Comparison of ENCODE assay signal across 18 mouse cellular contexts in the genomic region with DNA sequence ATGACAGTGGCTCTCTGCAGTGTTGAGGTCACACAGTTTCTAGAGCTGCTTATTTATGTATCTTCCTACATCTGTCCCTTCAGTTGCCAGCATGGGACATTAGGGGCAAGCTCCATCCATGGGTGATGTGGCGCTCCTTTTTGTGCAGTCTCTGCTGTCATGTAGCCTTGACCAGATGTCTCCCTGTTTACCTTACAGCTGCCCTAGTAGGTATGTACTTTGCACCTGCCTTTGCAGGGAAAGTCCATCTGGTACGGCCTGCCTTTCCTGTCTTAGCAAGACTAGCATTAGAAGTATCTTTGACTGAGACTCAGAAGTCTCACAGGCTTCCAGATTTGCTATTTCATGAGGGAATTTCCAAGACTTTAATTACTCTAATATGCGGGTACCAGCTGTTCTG. TPM values are rescaled to one million over a fixed set of nuclear protein-coding genes. Genes with fewer than 3 reads are reported as not detected.
A peak's percentile ranks its signal among the peaks of the same experiment; 100 is the strongest.
DNase-seq lines count a peak whose midpoint lies in the region; ATAC-seq and TF ChIP-seq lines count a peak whose summit lies in the region.
"Had no signal": no experiment of that assay in that cellular context is flagged by ENCODE, and none has a peak within 500 bp of the region (broad histone marks: within the 10 kb centered on the region; RNA-seq: fewer than 3 reads in every experiment).

No protein-coding gene starts in this region.

- TF ChIP-seq EP300 in stomach, postnatal 0 days (optimal IDR thresholded peaks at IDR 0.05): no peak

- no peak for TF ChIP-seq POLR2A in kidney, adult 2 months (IDR thresholded peaks at IDR 0.05; ENCODE audit: low read depth, low read length)

- H3K9ac ChIP-seq in stomach, embryonic 15.5 days: no peak overlapping the region
- no peak overlapping the region for H3K9ac ChIP-seq in stomach, postnatal 0 days (ENCODE audit: low read length)
- no peak overlapping the region for H3K9ac ChIP-seq in liver, embryonic 16.5 days (ENCODE audit: low read depth, low read length)
- H3K9ac ChIP-seq in hindbrain, embryonic 16.5 days (ENCODE audit: low read depth, low read length): no peak overlapping the region
- H3K9ac ChIP-seq: heart, embryonic 12.5 days had no signal

- H3K27ac ChIP-seq in kidney, adult 2 months (ENCODE audit: insufficient read depth, low read depth, low read length): no peak overlapping the region
- H3K27ac ChIP-seq in stomach, embryonic 15.5 days: no peak overlapping the region
- no peak overlapping the region for H3K27ac ChIP-seq in stomach, postnatal 0 days (replicated peaks)
- H3K27ac ChIP-seq in liver, embryonic 16.5 days (ENCODE audit: low read length): no peak overlapping the region
- H3K27ac ChIP-seq in hindbrain, embryonic 16.5 days (ENCODE audit: low read depth, low read length): no peak overlapping the region
- H3K27ac ChIP-seq: embryonic facial prominence, embryonic 10.5 days; gastrocnemius, adult 2 months; hindbrain, embryonic 10.5 days had no signal

- no peaks in the 10 kb centered on the region for H3K9me3 ChIP-seq in stomach, embryonic 15.5 days
- no peaks in the 10 kb centered on the region for H3K9me3 ChIP-seq in stomach, postnatal 0 days (ENCODE audit: control insufficient read depth, low read length)
- no peaks in the 10 kb centered on the region for H3K9me3 ChIP-seq in liver, embryonic 16.5 days (replicated peaks; ENCODE audit: control insufficient read depth, low read length)
- H3K9me3 ChIP-seq in hindbrain, embryonic 16.5 days (ENCODE audit: control insufficient read depth, low read length): no peaks in the 10 kb centered on the region
- H3K9me3 ChIP-seq: embryonic facial prominence, embryonic 10.5 days; heart, embryonic 12.5 days; hindbrain, embryonic 10.5 days had no signal

- peak; percentile 8 for DNase-seq in kidney, adult 2 months
- DNase-seq in kidney, adult 11 months: no peak
- no peak for DNase-seq in stomach, postnatal 0 days (ENCODE audit: low spot score)
- DNase-seq: adrenal gland, postnatal 14 days; cerebellum, adult 2 months; cerebellum, postnatal 10 days; gastrocnemius, adult 2 months; gastrocnemius, postnatal 25 days had no signal

- peak; percentile 66; the same call in 1 of the 2 replicates for ATAC-seq in stomach, embryonic 15.5 days (ENCODE audit: insufficient read depth, low FRiP score, low read depth)
- no peak for ATAC-seq in stomach, postnatal 0 days (ENCODE audit: low FRiP score, low TSS enrichment)
- ATAC-seq in liver, embryonic 16.5 days (ENCODE audit: low read depth): peak; percentile 78
- ATAC-seq in cerebellum, adult (ENCODE audit: insufficient number of reproducible peaks, low FRiP score, low TSS enrichment): no peak
- ATAC-seq in hindbrain, embryonic 16.5 days: no peak
- ATAC-seq: activated CD4-positive, CD25-positive, alpha-beta regulatory T cell, adult 4 months; forebrain, embryonic 14.5 days; Patski had no signal

- H3K4me1 ChIP-seq in kidney, adult 2 months (ENCODE audit: control insufficient read depth, insufficient read depth, low read length): peaks cover 3% of the 10 kb centered on the region; the same call in 1 of the 2 replicates
- peaks cover 7% of the 10 kb centered on the region; the same call in 1 of the 2 replicates for H3K4me1 ChIP-seq in stomach, embryonic 15.5 days
- no peaks in the 10 kb centered on the region for H3K4me1 ChIP-seq in stomach, postnatal 0 days (replicated peaks; ENCODE audit: control insufficient read depth, insufficient read depth)
- H3K4me1 ChIP-seq in liver, embryonic 16.5 days (ENCODE audit: control insufficient read depth, low read depth, low read length): peaks cover 2% of the 10 kb centered on the region; the same call in 1 of the 2 replicates
- no peaks in the 10 kb centered on the region for H3K4me1 ChIP-seq in hindbrain, embryonic 16.5 days (ENCODE audit: control insufficient read depth, insufficient read depth, low read depth, low read length)
- H3K4me1 ChIP-seq: embryonic facial prominence, embryonic 10.5 days; heart, embryonic 12.5 days; hindbrain, embryonic 10.5 days had no signal

- WGBS in kidney, adult 2 months: 80% methylated on average over 3 of the region's 3 CpGs
- 72% methylated on average over 3 of the region's 3 CpGs for whole genome bisulfite sequencing in stomach, embryonic 15.5 days
- 70% methylated on average over 3 of the region's 3 CpGs for WGBS in stomach, postnatal 0 days
- WGBS in liver, embryonic 16.5 days (ENCODE audit: insufficient replicate concordance): 73% methylated on average over 3 of the region's 3 CpGs
- 87% methylated on average over 3 of the region's 3 CpGs for WGBS in hindbrain, embryonic 16.5 days

- no peak overlapping the region for H3K4me3 ChIP-seq in kidney, adult 2 months (ENCODE audit: insufficient read depth, low read depth, low read length)
- H3K4me3 ChIP-seq in stomach, embryonic 15.5 days (replicated peaks): no peak overlapping the region
- H3K4me3 ChIP-seq in stomach, postnatal 0 days (ENCODE audit: low read depth, low read length): no peak overlapping the region
- no peak overlapping the region for H3K4me3 ChIP-seq in liver, embryonic 16.5 days (ENCODE audit: low read depth, low read length)
- H3K4me3 ChIP-seq in hindbrain, embryonic 16.5 days (ENCODE audit: low read length): no peak overlapping the region
- H3K4me3 ChIP-seq: embryonic facial prominence, embryonic 10.5 days; gastrocnemius, adult 2 months; heart, embryonic 12.5 days; hindbrain, embryonic 10.5 days had no signal

- TF ChIP-seq CTCF in kidney, adult 2 months (conservative IDR thresholded peaks at IDR 0.05; ENCODE audit: insufficient read depth, insufficient read length, low read depth, low read length): no peak
- no peak for TF ChIP-seq CTCF in stomach, postnatal 0 days (IDR thresholded peaks at IDR 0.05; ENCODE audit: low read depth)

- H3K36me3 ChIP-seq in kidney, adult 2 months (ENCODE audit: control insufficient read depth, insufficient read depth, low read length): no peaks in the 10 kb centered on the region
- H3K36me3 ChIP-seq in stomach, embryonic 15.5 days: no peaks in the 10 kb centered on the region
- no peaks in the 10 kb centered on the region; the same call in 1 of the 2 replicates for H3K36me3 ChIP-seq in stomach, postnatal 0 days (ENCODE audit: control insufficient read depth, insufficient read depth, low read length)
- H3K36me3 ChIP-seq in liver, embryonic 16.5 days (ENCODE audit: control insufficient read depth, insufficient read depth): no peaks in the 10 kb centered on the region
- H3K36me3 ChIP-seq in hindbrain, embryonic 16.5 days (ENCODE audit: control insufficient read depth, insufficient read depth, low read length): peaks cover 3% of the 10 kb centered on the region

- no peak overlapping the region for H3K4me2 ChIP-seq in stomach, embryonic 15.5 days
- H3K4me2 ChIP-seq in stomach, postnatal 0 days (replicated peaks; ENCODE audit: low read depth): no peak overlapping the region
- no peak overlapping the region for H3K4me2 ChIP-seq in liver, embryonic 16.5 days (ENCODE audit: low read depth, low read length)
- H3K4me2 ChIP-seq in hindbrain, embryonic 16.5 days (ENCODE audit: low read length): no peak overlapping the region
- H3K4me2 ChIP-seq: heart, embryonic 12.5 days had no signal

- no peaks in the 10 kb centered on the region for H3K27me3 ChIP-seq in kidney, adult 2 months (replicated peaks; ENCODE audit: control insufficient read depth, insufficient read depth, low read length)
- no peaks in the 10 kb centered on the region for H3K27me3 ChIP-seq in stomach, embryonic 15.5 days (replicated peaks)
- no peaks in the 10 kb centered on the region for H3K27me3 ChIP-seq in stomach, postnatal 0 days (ENCODE audit: control insufficient read depth, insufficient read depth, low read length)
- no peaks in the 10 kb centered on the region for H3K27me3 ChIP-seq in liver, embryonic 16.5 days (ENCODE audit: control insufficient read depth, insufficient read depth, low read depth, low read length)
- H3K27me3 ChIP-seq in hindbrain, embryonic 16.5 days (replicated peaks; ENCODE audit: control insufficient read depth, insufficient read depth, low read length): no peaks in the 10 kb centered on the region
- H3K27me3 ChIP-seq: heart, embryonic 12.5 days; Patski had no signal

RNA-seq across cellular contexts. Expression of a gene that starts 11.8 kb away (rescaled TPM):
- polyA plus RNA-seq in kidney, adult 2 months (2012; rRNA removed): 1.0 and 2.0 TPM in 2 replicates
- 8.7 and 9.7 TPM in 2 replicates for polyA plus RNA-seq in stomach, embryonic 15.5 days (2015; fragmentation: Nextera tagmentation; extraction: Ambion mirVana)
- 1.9 and 2.3 TPM in 2 replicates for polyA plus RNA-seq in stomach, postnatal 0 days (2015; fragmentation: Nextera tagmentation; extraction: Ambion mirVana)
- 2.3 and 2.4 TPM in 2 replicates for polyA plus RNA-seq in liver, embryonic 16.5 days (2015; fragmentation: Nextera tagmentation; extraction: Ambion mirVana)
- 10.9 and 11.1 TPM in 2 replicates for polyA plus RNA-seq in hindbrain, embryonic 16.5 days (2015; fragmentation: Nextera tagmentation; extraction: Ambion mirVana)

RNA-seq across cellular contexts. Expression of a gene that starts 12.0 kb away (rescaled TPM):
- 21.9 and 23.0 TPM in 2 replicates for polyA plus RNA-seq in kidney, adult 2 months (2012; rRNA removed)
- polyA plus RNA-seq in stomach, embryonic 15.5 days (2015; fragmentation: Nextera tagmentation; extraction: Ambion mirVana): 25.7 and 29.5 TPM in 2 replicates
- polyA plus RNA-seq in stomach, postnatal 0 days (2015; fragmentation: Nextera tagmentation; extraction: Ambion mirVana): 17.9 and 18.8 TPM in 2 replicates
- 15.0 and 15.9 TPM in 2 replicates for polyA plus RNA-seq in liver, embryonic 16.5 days (2015; fragmentation: Nextera tagmentation; extraction: Ambion mirVana)
- polyA plus RNA-seq in hindbrain, embryonic 16.5 days (2015; fragmentation: Nextera tagmentation; extraction: Ambion mirVana): 61.0 and 62.6 TPM in 2 replicates

RNA-seq across cellular contexts. Expression of a gene that starts 12.1 kb away (rescaled TPM):
- polyA plus RNA-seq in kidney, adult 2 months (2012; rRNA removed): 2.9 and 5.0 TPM in 2 replicates
- 153 and 172 TPM in 2 replicates for polyA plus RNA-seq in stomach, embryonic 15.5 days (2015; fragmentation: Nextera tagmentation; extraction: Ambion mirVana)
- 96.9 and 99.5 TPM in 2 replicates for polyA plus RNA-seq in stomach, postnatal 0 days (2015; fragmentation: Nextera tagmentation; extraction: Ambion mirVana)
- 61.1 and 85.4 TPM in 2 replicates for polyA plus RNA-seq in liver, embryonic 16.5 days (2015; fragmentation: Nextera tagmentation; extraction: Ambion mirVana)
- 47.5 and 50.4 TPM in 2 replicates for polyA plus RNA-seq in hindbrain, embryonic 16.5 days (2015; fragmentation: Nextera tagmentation; extraction: Ambion mirVana)

Comparison
In these comparisons a context has a peak if more than half of its experiments do, and no peak if none do; other contexts are left out.
1. ATAC-seq: peak in stomach, embryonic 15.5 days (single experiment) and liver, embryonic 16.5 days (single experiment); none in stomach, postnatal 0 days (single experiment), cerebellum, adult (single experiment) and hindbrain, embryonic 16.5 days (single experiment).